Mouse (Mus musculus) c-Kit-negative CD71-positive TER-119-positive erythroid progenitor cells, embryonic 14.5 days (primary cell): Measurements from ENCODE around the gene Afg1l.

ENCODE experiments used
- DNase-seq: peaks from one replicate; pipeline ENCODE4 v3.0.0-alpha.2; 2013; ENCODE audit warnings: low read depth, low spot score

The Afg1l gene

GRCm38 (mm10) chr10:42383708-42384107 lies 94.7 kb downstream of the Afg1l start:
- no peak for DNase-seq

- no peak for DNase-seq
These were observed 114.1 kb downstream of the Afg1l start for GRCm38 (mm10) chr10:42364216-42364615.

- DNase-seq, result no peak
These were observed 122.4 kb downstream of the Afg1l start for GRCm38 (mm10) chr10:42355980-42356379.

- no peak for DNase-seq
These were observed 130.4 kb downstream of the Afg1l start for GRCm38 (mm10) chr10:42347986-42348385.

- no peak for DNase-seq
These were observed 131.2 kb downstream of the Afg1l start for GRCm38 (mm10) chr10:42347127-42347526.

- DNase-seq, result no peak
These were observed 132.0 kb downstream of the Afg1l start for GRCm38 (mm10) chr10:42346179-42346877.

DNA sequence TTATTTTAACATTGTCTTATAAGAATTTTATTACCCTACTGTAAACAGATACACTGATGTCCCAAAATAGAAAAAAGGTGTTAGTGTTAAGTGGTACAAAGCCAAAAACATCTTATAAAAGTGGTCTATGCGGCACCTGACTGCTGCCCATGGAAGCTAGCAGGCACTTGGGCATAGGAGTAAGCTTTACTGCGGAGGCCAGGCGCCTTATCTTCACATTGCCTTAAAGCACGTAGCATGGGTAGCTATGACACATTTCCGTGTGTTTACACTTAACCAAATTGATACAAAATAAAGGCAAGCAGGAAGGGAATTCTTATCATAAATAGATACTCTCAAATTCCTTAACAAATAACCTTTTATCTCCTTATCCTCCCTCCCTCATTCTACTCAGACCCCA lies 135.7 kb downstream of the Afg1l start:
- DNase-seq, result no peak

DNA sequence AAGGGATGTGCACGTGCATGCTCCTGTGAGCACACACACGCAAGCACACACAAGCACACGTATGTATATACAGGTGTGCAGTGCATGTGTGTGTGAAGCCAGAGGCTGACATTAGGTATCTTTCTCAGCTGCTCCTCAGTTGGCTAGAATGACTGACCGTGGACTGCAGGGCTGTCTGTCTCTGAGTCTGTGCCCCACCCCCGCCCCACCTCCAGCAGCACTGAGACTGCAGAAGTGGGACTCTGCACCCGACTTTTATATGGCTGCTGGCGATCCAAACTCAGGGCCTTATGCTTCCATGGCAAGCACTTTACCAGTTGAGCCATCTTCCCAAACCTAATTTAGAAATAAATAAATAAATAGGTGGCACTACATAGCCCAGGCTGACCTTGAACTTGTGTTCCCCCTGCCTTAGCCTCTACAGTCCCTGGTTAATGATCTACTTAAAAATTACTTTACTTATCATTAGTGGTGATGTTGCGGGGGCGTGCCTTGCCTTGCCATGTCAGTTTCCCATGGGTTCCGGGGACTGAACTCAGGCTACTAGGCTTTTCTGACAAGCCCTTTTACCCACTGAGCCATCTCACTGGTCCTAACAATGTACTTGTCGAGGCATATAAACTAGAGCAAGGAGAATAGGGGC lies 136.4 kb downstream of the Afg1l start:
- no peak for DNase-seq

- no peak for DNase-seq
These were observed 138.0 kb downstream of the Afg1l start for GRCm38 (mm10) chr10:42340426-42340793.

DNA sequence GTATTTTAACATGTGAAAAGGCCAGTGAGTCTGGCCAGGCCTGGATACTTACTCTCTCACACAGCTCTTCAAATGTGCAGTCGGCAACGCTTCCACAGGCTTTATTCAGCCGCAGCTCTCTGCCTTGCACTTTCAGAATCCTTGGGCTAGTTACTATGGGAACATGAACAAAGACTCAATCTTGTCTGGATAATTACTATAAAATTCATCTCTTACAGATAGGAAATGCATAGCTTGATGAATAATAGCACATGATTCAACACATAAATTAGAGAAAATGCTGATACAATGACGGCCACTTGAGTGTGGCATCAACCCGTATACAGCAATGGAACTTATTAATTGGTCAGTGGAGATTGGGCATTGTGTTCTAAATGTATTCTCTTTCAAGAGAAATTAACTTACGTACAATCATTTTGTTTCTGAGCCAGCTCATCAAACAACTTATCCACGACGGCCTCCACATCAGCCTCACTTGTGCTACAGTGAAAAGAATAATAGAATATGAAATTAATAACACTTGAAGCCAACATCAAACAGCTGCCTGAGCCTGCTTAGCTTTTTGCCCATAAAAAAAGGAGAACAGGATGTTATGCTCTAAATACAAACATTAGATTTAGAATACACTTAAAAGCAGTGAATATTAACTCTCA lies 138.5 kb downstream of the Afg1l start:
- no peak for DNase-seq

- no peak for DNase-seq
These were observed 139.9 kb downstream of the Afg1l start for GRCm38 (mm10) chr10:42338456-42338855.

DNA sequence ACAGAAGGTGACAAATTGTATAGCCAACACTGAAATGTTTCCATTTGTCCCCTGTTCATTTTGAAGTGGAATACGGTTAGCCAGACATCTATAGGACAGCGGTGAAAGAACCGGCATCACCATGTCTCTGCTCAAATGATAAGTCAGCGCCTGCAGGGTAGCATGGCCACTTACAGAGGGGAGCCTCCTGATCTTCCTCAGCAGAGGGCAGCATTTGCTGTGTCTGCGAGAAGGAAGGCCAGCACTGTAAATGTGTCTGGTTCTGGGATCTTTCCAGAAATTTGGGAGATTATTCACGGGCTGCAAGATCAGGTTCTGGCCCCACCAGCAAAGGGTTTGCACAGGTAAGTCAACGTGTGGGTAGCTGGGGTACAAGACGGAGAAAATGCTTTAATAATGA lies 150.8 kb downstream of the Afg1l start:
- no peak for DNase-seq

GRCm38 (mm10) chr10:42325305-42325704 lies 153.1 kb downstream of the Afg1l start:
- no peak for DNase-seq

DNA sequence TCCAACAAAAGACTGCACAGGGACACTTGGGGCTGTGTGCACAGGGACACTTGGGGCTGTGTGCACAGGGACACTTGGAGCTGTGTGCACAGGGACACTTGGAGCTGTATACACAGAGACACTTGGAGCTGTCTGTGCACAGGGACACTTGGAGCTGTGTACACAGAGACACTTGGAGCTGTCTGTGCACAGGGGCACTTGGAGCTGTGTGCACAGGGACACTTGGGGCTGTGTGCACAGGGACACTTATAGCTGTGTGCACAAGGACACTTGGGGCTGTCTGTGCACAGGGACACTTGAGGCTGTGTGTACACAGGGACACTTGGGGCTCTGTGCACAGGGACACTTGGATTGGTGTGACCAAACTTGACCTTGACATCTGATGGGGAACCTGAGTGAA lies 154.4 kb downstream of the Afg1l start:
- DNase-seq, result no peak

GRCm38 (mm10) chr10:42313222-42313786 lies 165.1 kb downstream of the Afg1l start:
- DNase-seq, result no peak

DNA sequence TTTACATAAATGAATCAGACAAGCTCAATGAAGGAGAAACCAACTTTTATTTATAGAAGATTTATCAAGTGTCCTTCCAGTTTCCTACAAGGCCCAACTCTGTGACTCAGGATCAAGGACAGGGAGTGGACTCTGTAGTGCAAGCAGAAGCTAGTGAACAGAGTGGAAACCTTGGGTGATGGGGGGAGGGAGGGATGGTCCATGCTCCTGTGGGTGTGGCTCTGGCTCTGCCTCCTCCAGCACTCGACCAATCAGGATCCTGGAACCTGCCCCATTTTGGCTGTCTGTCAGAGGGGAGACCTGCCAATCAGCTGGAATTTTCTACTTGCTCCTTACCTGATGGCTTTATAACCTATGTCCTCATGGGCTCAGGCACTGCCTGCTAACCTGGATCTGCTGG lies 165.8 kb downstream of the Afg1l start:
- DNase-seq, result no peak

- DNase-seq, result no peak
These were observed 169.7 kb downstream of the Afg1l start for GRCm38 (mm10) chr10:42308687-42308987.

DNA sequence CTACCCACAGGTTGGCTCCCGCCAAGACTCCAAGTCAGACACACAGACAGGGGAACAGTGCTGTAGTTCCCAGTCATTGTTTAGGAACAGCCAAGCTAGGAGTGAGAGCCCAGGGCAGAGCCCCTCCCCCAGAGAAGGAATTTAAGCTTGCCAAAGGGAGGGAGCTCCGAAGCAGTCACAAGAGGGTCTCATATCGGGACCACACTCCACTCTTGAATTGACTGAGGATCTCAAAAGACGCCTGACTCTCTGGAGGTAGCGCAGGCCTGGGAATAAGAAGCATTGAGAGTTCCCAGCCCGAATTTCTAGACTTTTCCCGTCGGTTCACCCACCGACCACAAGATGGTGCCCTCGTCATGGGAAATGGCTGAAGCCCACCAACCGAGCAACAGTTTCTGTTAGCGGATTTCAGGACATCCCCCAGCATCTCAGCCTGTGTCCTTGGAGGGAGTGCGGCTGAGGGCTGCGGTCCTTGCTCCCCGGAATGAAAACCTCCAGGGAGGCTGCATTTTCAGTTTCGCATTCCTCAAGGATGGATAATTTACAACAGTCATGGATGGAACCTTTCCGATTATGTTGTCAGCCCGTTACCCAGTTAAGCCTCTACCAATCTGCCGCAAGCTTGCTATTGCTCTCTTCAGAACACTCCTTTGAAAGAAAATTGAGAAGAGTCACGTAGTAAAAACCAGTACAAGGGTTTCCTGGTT lies 170.2 kb downstream of the Afg1l start:
- DNase-seq, result no peak

DNA sequence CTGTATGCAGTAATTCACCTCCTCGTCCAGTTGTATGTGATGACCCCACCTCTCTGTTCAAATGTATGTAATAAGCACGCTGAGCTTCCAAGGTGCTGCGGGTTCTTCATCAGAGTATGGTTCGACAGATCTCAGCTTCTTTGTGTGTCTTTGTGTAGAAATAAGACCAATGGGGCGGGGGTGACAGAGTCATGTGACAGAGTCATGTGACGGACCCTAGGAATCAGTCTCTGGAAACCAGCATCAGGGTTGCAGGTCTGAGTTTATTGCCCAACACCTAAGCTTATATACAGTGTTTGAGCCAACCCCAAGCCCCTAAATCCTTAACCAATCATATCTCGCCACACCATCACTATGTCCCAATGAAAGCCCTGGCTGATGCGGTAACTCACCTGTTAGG lies 171.9 kb downstream of the Afg1l start:
- no peak for DNase-seq

GRCm38 (mm10) chr10:42300805-42301204 lies 177.6 kb downstream of the Afg1l start:
- DNase-seq, result no peak

- no peak for DNase-seq
These were observed 178.4 kb downstream of the Afg1l start for GRCm38 (mm10) chr10:42299967-42300366.

- no peak for DNase-seq
These were observed 178.9 kb downstream of the Afg1l start for GRCm38 (mm10) chr10:42299426-42299825.
